Mouse (Mus musculus): Measurements from ENCODE around the gene Nlgn1. TPM values are rescaled to one million over a fixed set of nuclear protein-coding genes. Genes with fewer than 3 reads are reported as not detected.

Gene Nlgn1
- polyA plus RNA-seq, 1 experiment = 0.31 TPM

- Histone ChIP-seq H3K36me3 (ENCODE audit: control insufficient read depth, insufficient read depth, low read length, poor library complexity, severe bottlenecking) (no peaks in the 10 kb centered on the region), H3K27me3 (ENCODE audit: control insufficient read depth, insufficient read depth, low read length, poor library complexity, severe bottlenecking) (no peaks in the 10 kb centered on the region)
- no peak for TF ChIP-seq POLR2A (IDR thresholded peaks at IDR 0.05; ENCODE audit: insufficient read depth, low read length)
- no peak for TF ChIP-seq EP300 (IDR thresholded peaks at IDR 0.05; ENCODE audit: insufficient read depth, low read depth, low read length)
- TF ChIP-seq CTCF (IDR thresholded peaks at IDR 0.05; ENCODE audit: low read depth, low read length) = no peak
These were observed 292.6 kb downstream of the Nlgn1 start for GRCm38 (mm10) chr3:26039696-26040095.

GRCm38 (mm10) chr3:26026025-26026424 lies 306.2 kb downstream of the Nlgn1 start:
- Histone ChIP-seq H3K36me3 (ENCODE audit: control insufficient read depth, insufficient read depth, low read length, poor library complexity, severe bottlenecking) (no peaks in the 10 kb centered on the region), H3K27ac (ENCODE audit: insufficient read depth, low read length) (no peak overlapping the region), H3K4me3 (ENCODE audit: low read depth, low read length) (no peak overlapping the region), H3K4me1 (ENCODE audit: control insufficient read depth, insufficient read depth, low read length) (no peaks in the 10 kb centered on the region), H3K9ac (ENCODE audit: low read depth, poor library complexity, severe bottlenecking) (no peak overlapping the region), H3K27me3 (ENCODE audit: control insufficient read depth, insufficient read depth, low read length, poor library complexity, severe bottlenecking) (no peaks in the 10 kb centered on the region), H3K9me3 (replicated peaks; ENCODE audit: control insufficient read depth, insufficient read depth, low read length, poor library complexity, severe bottlenecking) (no peaks in the 10 kb centered on the region)
- no peak for TF ChIP-seq CTCF (IDR thresholded peaks at IDR 0.05; ENCODE audit: low read depth, low read length)
- no peak for TF ChIP-seq POLR2A (IDR thresholded peaks at IDR 0.05; ENCODE audit: insufficient read depth, low read length)
- no peak for TF ChIP-seq EP300 (IDR thresholded peaks at IDR 0.05; ENCODE audit: insufficient read depth, low read depth, low read length)

More at GRCm38 (mm10) chr3:26039696-26040095, 292.6 kb downstream of the Nlgn1 start:
- no peaks in the 10 kb centered on the region for H3K4me1 ChIP-seq (ENCODE audit: control insufficient read depth, insufficient read depth, low read length)
- no peak overlapping the region for H3K27ac ChIP-seq (ENCODE audit: insufficient read depth, low read length)
- no peaks in the 10 kb centered on the region for H3K9me3 ChIP-seq (replicated peaks; ENCODE audit: control insufficient read depth, insufficient read depth, low read length, poor library complexity, severe bottlenecking)
- H3K4me3 ChIP-seq (ENCODE audit: low read depth, low read length) = no peak overlapping the region
- H3K9ac ChIP-seq (ENCODE audit: low read depth, poor library complexity, severe bottlenecking) = no peak overlapping the region

- TF ChIP-seq CTCF (IDR thresholded peaks at IDR 0.05; ENCODE audit: low read depth, low read length) = no peak
- TF ChIP-seq POLR2A (IDR thresholded peaks at IDR 0.05; ENCODE audit: insufficient read depth, low read length) = no peak
- TF ChIP-seq EP300 (IDR thresholded peaks at IDR 0.05; ENCODE audit: insufficient read depth, low read depth, low read length) = no peak
- H3K4me3 ChIP-seq (ENCODE audit: low read depth, low read length) = no peak overlapping the region
These were observed 309.0 kb downstream of the Nlgn1 start for GRCm38 (mm10) chr3:26023217-26023616.

GRCm38 (mm10) chr3:26021632-26022184 lies 310.6 kb downstream of the Nlgn1 start:
- H3K27ac ChIP-seq (ENCODE audit: insufficient read depth, low read length) = no peak overlapping the region
- TF ChIP-seq CTCF (IDR thresholded peaks at IDR 0.05; ENCODE audit: low read depth, low read length) (no peak), POLR2A (IDR thresholded peaks at IDR 0.05; ENCODE audit: insufficient read depth, low read length) (no peak)
- H3K36me3 ChIP-seq (ENCODE audit: control insufficient read depth, insufficient read depth, low read length, poor library complexity, severe bottlenecking) = no peaks in the 10 kb centered on the region
- H3K4me3 ChIP-seq (ENCODE audit: low read depth, low read length) = no peak overlapping the region
- no peak overlapping the region for H3K9ac ChIP-seq (ENCODE audit: low read depth, poor library complexity, severe bottlenecking)
- H3K27me3 ChIP-seq (ENCODE audit: control insufficient read depth, insufficient read depth, low read length, poor library complexity, severe bottlenecking) = no peaks in the 10 kb centered on the region
- H3K9me3 ChIP-seq (replicated peaks; ENCODE audit: control insufficient read depth, insufficient read depth, low read length, poor library complexity, severe bottlenecking) = no peaks in the 10 kb centered on the region
- no peaks in the 10 kb centered on the region for H3K4me1 ChIP-seq (ENCODE audit: control insufficient read depth, insufficient read depth, low read length)

More at GRCm38 (mm10) chr3:26023217-26023616, 309.0 kb downstream of the Nlgn1 start:
- Histone ChIP-seq H3K27me3 (ENCODE audit: control insufficient read depth, insufficient read depth, low read length, poor library complexity, severe bottlenecking) (no peaks in the 10 kb centered on the region), H3K4me1 (ENCODE audit: control insufficient read depth, insufficient read depth, low read length) (no peaks in the 10 kb centered on the region), H3K9me3 (replicated peaks; ENCODE audit: control insufficient read depth, insufficient read depth, low read length, poor library complexity, severe bottlenecking) (no peaks in the 10 kb centered on the region), H3K36me3 (ENCODE audit: control insufficient read depth, insufficient read depth, low read length, poor library complexity, severe bottlenecking) (no peaks in the 10 kb centered on the region), H3K9ac (ENCODE audit: low read depth, poor library complexity, severe bottlenecking) (no peak overlapping the region), H3K27ac (ENCODE audit: insufficient read depth, low read length) (no peak overlapping the region)

- no peaks in the 10 kb centered on the region for H3K27me3 ChIP-seq (ENCODE audit: control insufficient read depth, insufficient read depth, low read length, poor library complexity, severe bottlenecking)
- no peak overlapping the region for H3K9ac ChIP-seq (ENCODE audit: low read depth, poor library complexity, severe bottlenecking)
- no peaks in the 10 kb centered on the region for H3K36me3 ChIP-seq (ENCODE audit: control insufficient read depth, insufficient read depth, low read length, poor library complexity, severe bottlenecking)
- H3K27ac ChIP-seq (ENCODE audit: insufficient read depth, low read length) = no peak overlapping the region
- H3K9me3 ChIP-seq (replicated peaks; ENCODE audit: control insufficient read depth, insufficient read depth, low read length, poor library complexity, severe bottlenecking) = no peaks in the 10 kb centered on the region
- no peaks in the 10 kb centered on the region for H3K4me1 ChIP-seq (ENCODE audit: control insufficient read depth, insufficient read depth, low read length)
- no peak for TF ChIP-seq EP300 (IDR thresholded peaks at IDR 0.05; ENCODE audit: insufficient read depth, low read depth, low read length)
- TF ChIP-seq POLR2A (IDR thresholded peaks at IDR 0.05; ENCODE audit: insufficient read depth, low read length) = no peak
- no peak overlapping the region for H3K4me3 ChIP-seq (ENCODE audit: low read depth, low read length)
These were observed 320.8 kb downstream of the Nlgn1 start for GRCm38 (mm10) chr3:26011310-26012078.

Data from ES-Bruce4 (cell line).